Mouse (Mus musculus) intestine, embryonic 15.5 days (tissue): ENCODE results near the gene Smim1. TPM values are rescaled to one million over a fixed set of nuclear protein-coding genes. Genes with fewer than 3 reads are reported as not detected.

Experiments used
- ATAC-seq: fragments of 200-750 bp; cut with Nextera tagmentation; 2 replicates; pipeline ENCODE4 v1.8.0; 2017; ENCODE audit warnings: moderate TSS enrichment, moderate library complexity
- H3K27ac ChIP-seq: fragments of 300-500 bp; sonication (generic); 2 replicates; pipeline ENCODE4 v1.5.1; 2015; ENCODE audit warnings: mild to moderate bottlenecking, inconsistent platforms
- H3K27me3 ChIP-seq: fragments of 300-500 bp; sonication (generic); replicated peaks from 2 replicates; pipeline ENCODE4 v1.6.1; 2015; ENCODE audit warnings: inconsistent platforms
- H3K36me3 ChIP-seq: fragments of 300-500 bp; sonication (generic); 2 replicates; pipeline ENCODE4 v1.6.1; 2015; ENCODE audit warnings: inconsistent platforms
- H3K4me1 ChIP-seq: fragments of 300-500 bp; sonication (generic); replicated peaks from 2 replicates; pipeline ENCODE4 v1.6.1; 2015; ENCODE audit warnings: inconsistent platforms
- H3K4me2 ChIP-seq: fragments of 300-500 bp; sonication (generic); replicated peaks from 2 replicates; pipeline ENCODE4 v1.6.1; 2015; ENCODE audit warnings: mild to moderate bottlenecking, inconsistent platforms
- H3K4me3 ChIP-seq: fragments of 300-500 bp; sonication (generic); replicated peaks from 2 replicates; pipeline ENCODE4 v1.5.1; 2015; ENCODE audit warnings: inconsistent platforms
- H3K9ac ChIP-seq: fragments of 300-500 bp; sonication (generic); 2 replicates; pipeline ENCODE4 v1.6.1; 2015; ENCODE audit warnings: inconsistent platforms
- H3K9me3 ChIP-seq: fragments of 300-500 bp; sonication (generic); 2 replicates; pipeline ENCODE4 v1.6.1; 2016; ENCODE audit warnings: inconsistent platforms
- WGBS: fragments of 180-500 bp; shearing (Covaris S2); methylation state at CpG from one replicate; pipeline ENCODE4 v1.1.7; 2015; 5-methylcytosine and 5-hydroxymethylcytosine counted together
- polyA plus RNA-seq: library from polyadenylated mRNA; unstranded; fragments of >200 nt; fragmentation: Nextera tagmentation; extraction: Ambion mirVana; gene quantifications from 2 replicates; pipeline ENCODE4 v1.2.1, GENCODE M21; 2015

Gene Smim1
- polyA plus RNA-seq: 124 and 154 TPM in 2 replicates

GRCm38 (mm10) chr4:154025641-154026440 lies at the start of gene Smim1:
Smim1 (minus strand) TSS chr4:154026230.
- peak within 1 kb of the TSS; percentile 82 for H3K27ac ChIP-seq
- H3K4me1 ChIP-seq: peaks cover 39% of the 10 kb centered on the region
- H3K9ac ChIP-seq: peak within 1 kb of the TSS; percentile 67
- peak within 1 kb of the TSS; percentile 58 for H3K4me3 ChIP-seq
- H3K4me2 ChIP-seq: peak within 1 kb of the TSS; percentile 78
- peaks cover 11% of the 10 kb centered on the region; the same call in 1 of the 2 replicates for H3K36me3 ChIP-seq
- ATAC-seq: peak; percentile 89
- 2% methylated on average over 32 of the region's 33 CpGs for WGBS
- H3K9me3 ChIP-seq: no peaks in the 10 kb centered on the region; the same call in 1 of the 2 replicates
- H3K27me3 ChIP-seq: no peaks in the 10 kb centered on the region

DNA sequence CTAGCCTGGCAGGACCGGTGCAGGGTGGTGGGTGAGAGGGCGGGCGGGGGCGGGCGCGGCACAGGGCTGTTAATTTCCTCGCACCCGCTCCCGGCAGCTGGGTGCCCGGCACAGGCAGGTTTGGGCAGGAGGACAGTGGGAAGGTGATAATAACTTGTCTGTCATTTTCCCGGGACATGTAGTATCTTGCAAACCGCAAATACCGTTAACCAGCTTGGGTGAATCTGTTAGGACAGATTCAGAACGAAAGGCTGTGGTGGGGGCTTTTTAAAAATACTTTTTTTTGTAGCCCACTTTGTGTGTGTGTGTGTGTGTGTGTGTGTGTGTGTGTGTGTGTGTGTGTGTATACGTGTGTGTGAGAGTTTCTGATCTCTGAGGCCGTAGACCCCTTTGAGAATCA lies 45.9 kb upstream of the Smim1 start:
- H3K27ac ChIP-seq: no peak overlapping the region
- H3K4me2 ChIP-seq: no peak overlapping the region
- no peak overlapping the region for H3K9ac ChIP-seq
- H3K27me3 ChIP-seq: peaks cover 26% of the 10 kb centered on the region
- no peaks in the 10 kb centered on the region for H3K36me3 ChIP-seq
- no peaks in the 10 kb centered on the region for H3K4me1 ChIP-seq
- no peaks in the 10 kb centered on the region for H3K9me3 ChIP-seq
- H3K4me3 ChIP-seq: no peak overlapping the region
- 15% methylated on average over 11 of the region's 16 CpGs for WGBS
- ATAC-seq: no peak

DNA sequence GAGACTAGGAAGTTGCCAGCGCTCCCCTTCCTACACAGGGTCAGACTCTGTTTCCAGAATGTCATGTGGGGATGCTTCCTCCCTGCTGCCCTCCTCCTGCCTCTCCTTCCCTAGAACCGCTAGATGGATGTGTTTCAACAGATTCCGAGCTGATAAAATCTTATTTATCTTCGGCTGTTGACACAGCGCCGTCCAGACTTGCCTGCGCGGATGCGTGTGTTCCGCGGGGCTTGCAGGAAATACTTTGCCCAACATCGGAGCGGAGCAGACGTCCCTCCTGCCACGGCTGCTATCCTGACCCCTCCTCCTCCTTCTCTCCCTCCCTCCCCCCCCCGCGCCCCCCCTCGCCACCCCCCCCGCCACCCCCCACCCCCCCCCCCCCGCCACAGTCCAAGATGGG lies 45.5 kb upstream of the Smim1 start:
- Histone ChIP-seq H3K9me3 (no peaks in the 10 kb centered on the region), H3K4me1 (no peaks in the 10 kb centered on the region), H3K27ac (no peak overlapping the region), H3K27me3 (peaks cover 22% of the 10 kb centered on the region), H3K36me3 (no peaks in the 10 kb centered on the region), H3K4me2 (no peak overlapping the region), H3K4me3 (no peak overlapping the region), H3K9ac (no peak overlapping the region)
- ATAC-seq: no peak
- WGBS: under 1% methylated on average over 15 of the region's 20 CpGs

DNA sequence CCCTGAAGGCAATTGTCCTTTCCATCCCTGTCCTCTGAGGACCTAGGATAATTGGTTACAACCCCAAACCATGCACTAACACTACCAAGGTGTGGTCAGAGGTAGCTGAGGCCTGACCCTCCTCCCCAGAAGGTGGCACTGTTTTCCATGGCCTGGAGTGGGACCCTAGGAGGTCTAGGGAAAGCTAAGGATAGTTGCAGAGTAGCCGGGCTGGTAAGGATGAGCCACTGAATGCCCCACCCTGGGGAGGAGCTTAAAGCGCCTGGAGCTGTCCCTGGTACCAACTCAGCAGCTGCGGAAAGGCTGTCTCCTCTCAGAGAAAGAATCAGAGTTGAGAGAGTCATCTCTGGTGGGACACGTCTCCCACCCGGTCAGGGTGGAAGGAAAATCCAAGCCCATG lies 44.9 kb upstream of the Smim1 start:
- Histone ChIP-seq H3K4me1 (no peaks in the 10 kb centered on the region), H3K27me3 (peaks cover 22% of the 10 kb centered on the region), H3K36me3 (no peaks in the 10 kb centered on the region), H3K9me3 (no peaks in the 10 kb centered on the region), H3K27ac (no peak overlapping the region), H3K9ac (no peak overlapping the region), H3K4me2 (no peak overlapping the region), H3K4me3 (no peak overlapping the region)
- 0 out of 2 replicates have a peak, but pooled peaks have one; percentile 41 for ATAC-seq
- WGBS: under 1% methylated on average over 5 of the region's 5 CpGs

DNA sequence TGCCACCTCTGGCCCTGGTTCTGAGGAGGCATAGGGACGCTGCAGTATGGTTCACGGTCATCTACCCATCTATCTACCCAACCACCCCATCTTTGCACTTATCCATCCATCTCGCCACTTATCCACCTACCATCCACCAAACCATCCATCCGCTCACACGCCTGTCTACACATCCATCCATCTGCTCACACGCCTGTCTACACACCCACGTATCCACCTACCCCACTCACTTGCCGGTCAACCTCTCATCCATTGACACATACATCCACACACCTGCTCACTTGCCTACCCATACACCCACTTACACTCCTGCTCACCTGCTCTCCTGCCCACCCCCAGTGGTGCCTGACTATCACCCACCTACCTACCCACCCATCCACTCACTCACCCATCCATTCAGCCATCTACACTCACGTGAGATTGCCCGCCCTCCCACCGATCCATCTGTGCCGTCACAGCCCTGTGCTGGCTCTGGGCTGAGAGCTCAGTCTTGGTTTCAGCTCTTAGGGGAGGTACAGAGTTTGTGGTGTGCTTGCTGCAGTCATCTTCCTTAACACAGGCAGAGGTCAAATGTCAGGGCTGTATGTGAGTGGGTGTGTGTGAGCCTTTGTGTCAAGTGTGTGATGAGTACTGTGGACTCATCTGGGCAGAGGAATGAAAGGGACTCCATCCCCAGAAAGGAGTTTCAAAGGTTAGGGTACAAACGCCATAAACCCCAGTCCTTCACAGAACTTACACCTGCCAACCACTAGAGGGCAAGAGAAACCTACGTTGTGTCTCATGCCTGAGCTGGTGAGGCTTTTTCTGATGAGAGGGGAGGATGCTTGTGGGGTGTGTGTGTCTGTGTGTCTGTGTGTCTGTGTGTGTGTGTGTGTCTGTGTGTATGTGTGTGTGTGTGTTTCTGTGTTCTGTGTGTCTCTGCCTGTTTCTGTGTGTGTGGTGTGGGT lies 39.1 kb upstream of the Smim1 start:
- peak; percentile 68 for ATAC-seq
- WGBS: 61% methylated on average over 14 of the region's 14 CpGs
- Histone ChIP-seq H3K4me2 (no peak overlapping the region), H3K9ac (no peak overlapping the region), H3K9me3 (no peaks in the 10 kb centered on the region), H3K27ac (no peak overlapping the region), H3K4me3 (no peak overlapping the region), H3K27me3 (peaks cover 9% of the 10 kb centered on the region; the same call in 1 of the 2 replicates), H3K36me3 (no peaks in the 10 kb centered on the region), H3K4me1 (no peaks in the 10 kb centered on the region)

GRCm38 (mm10) chr4:154057696-154058095 lies 31.7 kb upstream of the Smim1 start:
- ATAC-seq: no peak
- 0 out of 2 replicates have a peak, but pooled peaks cover 3% of the 10 kb centered on the region for H3K27me3 ChIP-seq
- WGBS: 58% methylated on average over 4 of the region's 4 CpGs
- no peaks in the 10 kb centered on the region for H3K9me3 ChIP-seq
- no peak overlapping the region for H3K27ac ChIP-seq
- no peak overlapping the region for H3K4me3 ChIP-seq
- no peaks in the 10 kb centered on the region for H3K4me1 ChIP-seq
- H3K36me3 ChIP-seq: no peaks in the 10 kb centered on the region
- no peak overlapping the region for H3K9ac ChIP-seq
- no peak overlapping the region for H3K4me2 ChIP-seq

DNA sequence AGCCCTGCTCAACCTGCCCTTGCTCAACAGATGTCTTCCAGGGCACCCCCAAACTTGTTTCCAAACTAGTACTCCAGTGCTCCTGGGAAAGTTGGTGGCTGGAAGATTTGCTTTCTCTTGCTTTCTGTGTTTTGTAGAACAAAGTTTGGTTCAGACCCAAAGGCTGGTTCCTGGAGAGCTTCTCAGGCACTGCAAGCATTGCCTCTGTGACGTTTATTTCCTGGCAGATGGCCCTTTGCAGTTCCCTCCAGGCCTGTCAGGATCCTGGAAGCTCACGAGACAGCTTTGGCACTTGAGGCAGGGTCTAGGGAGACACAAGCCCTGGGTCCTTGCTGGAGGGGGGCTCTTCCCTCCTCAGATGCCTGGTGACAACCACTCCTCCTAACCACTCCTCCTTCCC lies 30.6 kb upstream of the Smim1 start:
- Histone ChIP-seq H3K9ac (no peak overlapping the region), H3K27ac (no peak overlapping the region), H3K36me3 (no peaks in the 10 kb centered on the region), H3K4me3 (no peak overlapping the region), H3K4me1 (no peaks in the 10 kb centered on the region), H3K27me3 (0 out of 2 replicates have a peak, but pooled peaks cover 3% of the 10 kb centered on the region), H3K4me2 (no peak overlapping the region), H3K9me3 (no peaks in the 10 kb centered on the region)
- WGBS: 36% methylated on average over 2 of the region's 2 CpGs
- ATAC-seq: no peak

DNA sequence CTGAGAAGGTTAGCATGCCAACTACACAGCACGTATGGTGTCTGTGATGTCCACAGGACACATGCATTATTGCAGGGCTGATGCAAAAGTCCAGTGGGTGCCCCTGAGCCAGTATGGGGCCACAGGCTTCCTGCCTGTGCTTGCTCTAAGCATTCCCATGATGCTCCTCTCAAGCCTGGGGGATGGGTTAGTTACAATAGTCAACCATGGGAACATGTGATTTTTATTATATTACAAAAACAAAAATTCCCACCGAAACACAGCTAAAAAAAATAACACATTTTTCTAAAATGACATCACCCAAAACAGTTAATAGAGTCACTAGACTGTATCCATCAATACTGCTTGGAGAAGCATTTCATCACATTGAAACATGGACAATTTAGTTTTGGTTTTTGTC lies 30.0 kb upstream of the Smim1 start:
- no peak for ATAC-seq
- Histone ChIP-seq H3K4me2 (no peak overlapping the region), H3K9me3 (no peaks in the 10 kb centered on the region), H3K36me3 (no peaks in the 10 kb centered on the region), H3K27me3 (0 out of 2 replicates have a peak, but pooled peaks cover 3% of the 10 kb centered on the region), H3K4me1 (no peaks in the 10 kb centered on the region), H3K9ac (no peak overlapping the region), H3K4me3 (no peak overlapping the region), H3K27ac (no peak overlapping the region)
- WGBS: 64% methylated on average over 2 of the region's 2 CpGs

DNA sequence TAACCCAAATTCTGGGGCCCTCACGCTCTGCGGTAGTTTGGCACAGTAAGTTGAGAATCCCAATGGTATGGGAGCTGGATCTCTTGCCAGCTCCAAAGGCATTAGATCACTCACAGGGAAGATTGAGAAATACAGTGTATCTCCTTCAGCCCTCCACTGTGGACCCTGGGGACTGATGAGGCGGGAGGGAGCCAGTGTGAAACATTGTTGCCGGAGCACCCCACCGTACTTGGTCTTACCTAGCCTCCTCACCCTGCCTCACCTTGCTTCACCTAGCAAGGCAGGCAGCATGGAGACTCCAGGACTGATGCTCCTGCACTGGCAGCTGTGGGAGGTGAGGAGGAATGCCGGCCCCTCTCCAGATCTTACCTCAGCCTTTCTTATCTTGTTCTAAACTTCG lies 29.5 kb upstream of the Smim1 start:
- H3K9me3 ChIP-seq: no peaks in the 10 kb centered on the region
- H3K27ac ChIP-seq: no peak overlapping the region
- no peaks in the 10 kb centered on the region for H3K36me3 ChIP-seq
- no peak for ATAC-seq
- WGBS: 82% methylated on average over 7 of the region's 7 CpGs
- no peak overlapping the region for H3K9ac ChIP-seq
- 0 out of 2 replicates have a peak, but pooled peaks cover 3% of the 10 kb centered on the region for H3K27me3 ChIP-seq
- no peak overlapping the region for H3K4me2 ChIP-seq
- H3K4me3 ChIP-seq: no peak overlapping the region
- H3K4me1 ChIP-seq: no peaks in the 10 kb centered on the region

DNA sequence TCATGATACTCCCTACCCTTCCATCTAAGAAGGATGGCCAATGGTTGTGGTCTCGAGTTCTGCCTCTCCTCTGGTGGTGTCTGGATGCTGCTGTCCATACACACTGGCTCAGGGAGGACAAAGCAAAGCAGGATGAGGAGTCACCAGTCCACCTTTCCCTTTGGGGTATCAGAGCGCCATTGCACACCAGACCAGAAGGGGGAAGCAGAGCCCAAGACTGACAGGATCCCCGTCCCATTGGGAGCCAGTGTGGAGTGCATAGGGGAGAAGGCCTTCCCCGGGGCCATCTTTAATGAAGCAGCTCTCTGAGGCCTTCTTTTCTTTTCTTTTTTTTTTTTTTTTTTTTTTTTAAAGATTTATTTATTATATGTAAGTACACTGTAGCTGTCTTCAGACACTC lies 27.0 kb upstream of the Smim1 start:
- Histone ChIP-seq H3K36me3 (no peaks in the 10 kb centered on the region), H3K27ac (no peak overlapping the region), H3K4me3 (no peak overlapping the region), H3K27me3 (0 out of 2 replicates have a peak, but pooled peaks cover 3% of the 10 kb centered on the region), H3K9me3 (no peaks in the 10 kb centered on the region), H3K4me2 (no peak overlapping the region), H3K9ac (no peak overlapping the region), H3K4me1 (no peaks in the 10 kb centered on the region)
- no peak for ATAC-seq
- 51% methylated on average over 4 of the region's 4 CpGs for WGBS

- H3K9ac ChIP-seq: no peak overlapping the region
- H3K36me3 ChIP-seq: no peaks in the 10 kb centered on the region
- no peak overlapping the region for H3K27ac ChIP-seq
- WGBS: 92% methylated on average over 3 of the region's 3 CpGs
- H3K4me1 ChIP-seq: no peaks in the 10 kb centered on the region
- H3K4me2 ChIP-seq: no peak overlapping the region
- H3K9me3 ChIP-seq: no peaks in the 10 kb centered on the region
- H3K4me3 ChIP-seq: no peak overlapping the region
- ATAC-seq: no peak
- no peaks in the 10 kb centered on the region for H3K27me3 ChIP-seq
Observed at GRCm38 (mm10) chr4:154051401-154051800, 25.4 kb upstream of the Smim1 start.

GRCm38 (mm10) chr4:154045837-154046236 lies 19.8 kb upstream of the Smim1 start:
- no peak for ATAC-seq
- Histone ChIP-seq H3K4me3 (no peak overlapping the region), H3K4me1 (no peaks in the 10 kb centered on the region), H3K36me3 (no peaks in the 10 kb centered on the region), H3K9me3 (no peaks in the 10 kb centered on the region), H3K27me3 (no peaks in the 10 kb centered on the region), H3K9ac (no peak overlapping the region), H3K4me2 (no peak overlapping the region), H3K27ac (no peak overlapping the region)
- 63% methylated on average over 5 of the region's 5 CpGs for WGBS
